Mouse (Mus musculus) testis, adult 2 months (tissue): ENCODE measurements around the gene Lamb3. TPM values are rescaled to one million over a fixed set of nuclear protein-coding genes. Genes with fewer than 3 reads are reported as not detected.

Source experiments
- H3K27ac ChIP-seq: fragments of 200-500 bp; 2 replicates; pipeline ENCODE4 v1.5.1; 2012; ENCODE audit warnings: low read depth, low read length; ENCODE audit not compliant: control insufficient read depth, insufficient read depth
- H3K27me3 ChIP-seq: fragments of 200-500 bp; 2 replicates; pipeline ENCODE4 v1.6.1; 2012; ENCODE audit warnings: mild to moderate bottlenecking, low read length, moderate library complexity; ENCODE audit not compliant: control insufficient read depth, insufficient read depth
- H3K36me3 ChIP-seq: fragments of 200-500 bp; 2 replicates; pipeline ENCODE4 v1.6.1; 2012; ENCODE audit warnings: mild to moderate bottlenecking, low read length; ENCODE audit not compliant: control insufficient read depth, insufficient read depth
- H3K4me1 ChIP-seq: fragments of 200-500 bp; 2 replicates; pipeline ENCODE4 v1.6.1; 2012; ENCODE audit warnings: low read length; ENCODE audit not compliant: control insufficient read depth, insufficient read depth
- H3K4me3 ChIP-seq: fragments of 200-500 bp; 2 replicates; pipeline ENCODE4 v1.5.1; 2012; ENCODE audit warnings: low read depth, mild to moderate bottlenecking, low read length, moderate library complexity, mixed read lengths; ENCODE audit not compliant: control insufficient read depth
- CTCF ChIP-seq: fragments of 200-500 bp; IDR thresholded peaks from 2 replicates; pipeline ENCODE4 v1.5.1; 2012; ENCODE audit warnings: low read depth, mild to moderate bottlenecking, inconsistent platforms, low read length, moderate library complexity; ENCODE audit not compliant: control insufficient read depth, insufficient read depth, insufficient replicate concordance
- POLR2A ChIP-seq: fragments of 200-500 bp; IDR thresholded peaks from 2 replicates; pipeline ENCODE4 v1.6.1; 2012; ENCODE audit warnings: low read depth, mild to moderate bottlenecking, inconsistent platforms, low read length, moderate library complexity; ENCODE audit not compliant: control insufficient read depth
- polyA plus RNA-seq: library from polyadenylated mRNA; depleted of rRNA; stranded (reverse); fragments of >200 nt; gene quantifications from 2 replicates; pipeline ENCODE4 v1.2.3, GENCODE M21; 2012

Lamb3 gene
- polyA plus RNA-seq, 1 experiment, result 4.2 TPM

DNA sequence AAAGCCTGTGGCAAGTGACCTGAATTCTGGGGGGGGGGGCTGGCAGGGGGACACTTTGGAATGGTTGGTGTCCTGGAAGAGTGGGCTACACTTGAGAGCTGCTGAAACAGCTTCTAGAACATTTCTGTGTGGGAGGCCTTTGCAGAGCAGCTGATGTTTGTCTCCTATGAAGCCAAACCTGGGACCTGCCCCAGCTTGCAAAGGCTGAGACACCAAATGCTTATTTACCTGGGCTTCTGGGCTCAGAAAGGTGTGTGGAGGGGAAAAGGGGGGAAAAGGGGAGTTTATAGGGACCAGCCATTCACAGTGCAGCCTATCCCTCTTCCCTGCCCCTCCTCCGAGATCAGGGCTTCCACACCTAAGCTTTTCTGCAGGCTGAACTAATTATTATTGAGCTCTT is 92.5 kb downstream of the Lamb3 start:
- H3K4me1 ChIP-seq, result no peaks in the 10 kb centered on the region; the same call in 1 of the 2 replicates
- no peak overlapping the region for H3K27ac ChIP-seq
- TF ChIP-seq CTCF (no peak), POLR2A (no peak)
- H3K4me3 ChIP-seq, result no peak overlapping the region
- H3K36me3 ChIP-seq, result no peaks in the 10 kb centered on the region
- H3K27me3 ChIP-seq, result no peaks in the 10 kb centered on the region

DNA sequence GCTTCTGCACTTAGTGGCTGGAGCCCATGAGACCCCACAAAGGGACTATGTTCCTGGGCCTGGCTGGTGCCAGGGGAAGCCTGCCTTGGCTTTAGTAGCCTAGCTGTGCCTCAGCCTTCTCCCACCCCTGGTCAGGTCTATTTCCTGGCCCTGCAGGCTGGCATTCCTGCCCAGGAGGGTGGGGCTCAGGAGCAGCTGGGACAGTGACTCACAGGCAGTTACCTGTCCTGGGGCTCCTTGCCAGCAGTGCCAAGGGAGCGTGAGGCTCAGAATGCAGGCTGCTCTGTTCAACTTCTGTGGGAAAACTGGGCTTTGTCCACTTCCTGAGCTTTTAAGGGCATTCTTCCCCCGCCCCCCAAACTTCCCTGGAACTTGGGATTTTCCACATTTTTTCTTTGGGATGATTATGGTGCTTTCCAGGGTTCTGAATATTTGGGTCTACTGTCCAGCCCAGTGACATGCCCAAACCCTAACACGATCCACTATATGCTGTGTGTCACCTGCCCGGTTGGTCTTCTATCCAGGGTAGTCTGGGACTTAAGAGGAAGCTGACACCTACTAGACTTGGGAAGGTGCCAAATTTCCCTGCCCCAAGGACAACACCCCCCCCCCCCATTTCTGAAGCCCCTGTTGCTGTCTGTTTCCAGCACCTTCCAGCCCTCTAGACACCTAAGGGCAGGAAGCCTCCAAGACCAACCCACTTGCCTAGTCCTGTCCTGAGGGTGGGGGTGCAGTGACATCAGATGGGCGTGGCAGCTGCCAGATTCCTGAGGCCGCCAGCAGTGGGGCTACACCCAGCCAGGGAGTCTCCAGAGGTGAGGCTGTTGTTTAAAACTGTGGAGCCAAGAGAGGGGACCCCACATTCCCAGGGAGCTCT is 94.0 kb downstream of the Lamb3 start:
- H3K27me3 ChIP-seq, result no peaks in the 10 kb centered on the region
- H3K4me1 ChIP-seq, result no peaks in the 10 kb centered on the region; the same call in 1 of the 2 replicates
- no peak for TF ChIP-seq CTCF
- TF ChIP-seq POLR2A, result no peak
- H3K36me3 ChIP-seq, result no peaks in the 10 kb centered on the region
- H3K4me3 ChIP-seq, result no peak overlapping the region
- H3K27ac ChIP-seq, result no peak overlapping the region

DNA sequence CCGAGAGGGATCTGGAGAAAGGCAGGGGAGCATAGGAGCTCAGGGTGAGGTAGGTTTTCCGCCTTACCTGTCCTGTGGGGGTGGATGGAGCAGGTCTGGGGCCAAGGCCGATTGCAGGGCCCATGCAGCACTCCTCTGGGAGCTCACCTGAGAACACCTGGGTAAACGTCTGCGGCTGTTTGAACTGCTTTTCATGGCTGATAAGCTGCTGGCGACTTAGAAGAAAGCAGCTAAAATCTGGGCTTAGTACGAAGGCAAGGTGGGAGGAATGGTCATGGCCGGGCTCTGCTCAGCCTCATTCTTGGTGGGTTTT is 94.5 kb downstream of the Lamb3 start:
- H3K27me3 ChIP-seq, result no peaks in the 10 kb centered on the region
- H3K4me3 ChIP-seq, result no peak overlapping the region
- no peaks in the 10 kb centered on the region for H3K36me3 ChIP-seq
- no peak overlapping the region for H3K27ac ChIP-seq
- no peak for TF ChIP-seq POLR2A
- TF ChIP-seq CTCF, result no peak
- no peaks in the 10 kb centered on the region; the same call in 1 of the 2 replicates for H3K4me1 ChIP-seq

DNA sequence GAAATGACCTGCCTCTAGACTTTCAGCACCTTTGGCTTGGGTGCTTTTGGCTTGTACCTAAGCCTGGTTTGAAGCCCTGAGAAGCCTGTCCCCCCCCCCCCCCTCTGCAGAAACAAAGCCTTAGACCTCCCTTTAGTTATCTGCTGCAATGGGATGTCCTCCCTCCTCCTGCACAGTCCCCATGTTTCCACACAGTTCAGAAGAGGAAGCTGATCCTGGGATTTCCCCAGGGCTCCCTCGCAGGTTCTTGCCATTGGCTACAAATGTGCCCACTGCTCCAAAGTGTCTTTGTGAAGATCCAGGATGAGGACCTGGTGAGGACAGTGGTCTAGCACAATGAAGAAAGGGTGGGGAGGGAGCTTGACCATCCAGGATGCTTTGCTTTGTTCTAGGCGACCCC is 95.6 kb downstream of the Lamb3 start:
- Histone ChIP-seq H3K27ac (no peak overlapping the region), H3K36me3 (no peaks in the 10 kb centered on the region), H3K27me3 (no peaks in the 10 kb centered on the region), H3K4me3 (no peak overlapping the region), H3K4me1 (no peaks in the 10 kb centered on the region; the same call in 1 of the 2 replicates)
- TF ChIP-seq POLR2A, result no peak
- no peak for TF ChIP-seq CTCF

DNA sequence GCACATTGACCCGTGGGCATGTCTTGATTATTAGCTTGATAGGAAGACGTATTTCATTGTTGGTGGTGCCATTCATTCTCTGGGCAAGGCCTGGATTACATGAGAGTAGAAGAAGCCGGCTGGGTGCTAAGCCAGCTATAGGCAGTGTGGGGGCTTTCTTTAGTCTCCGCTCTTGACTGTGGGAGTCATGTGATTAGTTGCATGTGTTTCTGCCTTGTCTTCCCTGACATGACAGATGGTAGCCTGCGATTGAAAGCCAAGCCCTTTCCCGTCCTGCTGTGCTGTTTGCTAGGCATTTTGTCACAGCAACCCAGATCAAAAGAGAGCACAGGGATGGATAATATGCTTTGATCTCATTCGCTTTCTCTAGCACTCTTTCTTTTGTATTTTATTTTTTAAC is 97.9 kb downstream of the Lamb3 start:
- no peak overlapping the region for H3K4me3 ChIP-seq
- no peaks in the 10 kb centered on the region for H3K27me3 ChIP-seq
- no peak for TF ChIP-seq CTCF
- TF ChIP-seq POLR2A, result no peak
- H3K36me3 ChIP-seq, result no peaks in the 10 kb centered on the region
- no peaks in the 10 kb centered on the region; the same call in 1 of the 2 replicates for H3K4me1 ChIP-seq
- H3K27ac ChIP-seq, result no peak overlapping the region

DNA sequence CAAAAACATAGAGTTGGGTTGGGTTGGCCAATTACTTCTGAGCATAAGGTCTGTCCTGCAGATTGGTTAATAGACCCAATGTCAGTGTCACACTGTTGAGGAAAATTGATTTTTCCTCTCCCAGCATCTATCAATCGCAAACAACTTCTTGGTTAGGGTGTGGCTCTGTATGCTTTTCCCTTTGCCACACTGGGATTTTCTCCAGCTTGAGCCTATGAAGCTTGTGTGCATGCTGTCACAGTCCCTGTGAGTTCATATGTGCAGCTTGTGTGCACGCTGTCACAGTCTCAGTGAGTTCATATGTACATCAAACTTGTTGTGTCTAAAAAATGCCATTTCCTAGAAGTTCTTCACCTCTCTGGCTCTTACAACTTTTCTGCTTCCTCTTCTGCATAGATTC is 99.3 kb downstream of the Lamb3 start:
- TF ChIP-seq CTCF (no peak), POLR2A (no peak)
- no peak overlapping the region for H3K4me3 ChIP-seq
- H3K27me3 ChIP-seq, result no peaks in the 10 kb centered on the region

DNA sequence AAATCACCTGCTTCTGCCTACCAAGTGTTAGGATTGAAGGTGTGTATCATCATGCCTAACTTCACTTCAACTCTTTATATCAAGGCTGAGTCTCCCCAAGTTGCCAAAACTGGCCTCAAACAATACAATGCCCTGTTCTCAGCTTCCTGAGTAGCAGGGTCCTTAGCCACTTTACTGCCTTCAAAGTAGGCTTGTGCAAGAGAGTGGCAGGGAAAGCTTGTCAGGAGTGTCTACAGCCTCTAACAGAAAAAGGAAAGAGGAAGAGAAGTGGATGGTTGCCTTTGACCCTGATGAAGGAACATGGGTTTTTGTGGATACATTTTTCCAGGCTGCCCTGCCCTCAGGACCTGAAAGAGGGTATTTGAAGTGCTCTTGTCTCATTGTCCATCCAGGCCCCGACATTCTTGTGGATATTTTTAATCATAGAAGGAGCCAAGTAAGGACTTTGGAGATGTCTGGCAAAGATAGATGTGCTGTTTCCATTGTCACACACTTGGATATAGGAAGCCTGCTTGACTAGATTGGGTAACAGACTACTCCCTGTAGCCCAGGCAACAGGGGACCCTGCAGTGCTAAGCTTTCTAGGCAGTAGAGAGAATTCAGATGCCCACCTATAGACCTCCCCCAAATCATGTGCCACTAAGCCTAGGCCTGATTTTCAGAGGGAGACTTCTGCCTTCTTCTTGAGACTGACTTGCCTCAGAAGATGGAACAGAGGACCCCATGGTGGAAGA is 102.5 kb downstream of the Lamb3 start:
- Histone ChIP-seq H3K4me3 (no peak overlapping the region), H3K4me1 (no peaks in the 10 kb centered on the region), H3K27ac (no peak overlapping the region), H3K27me3 (no peaks in the 10 kb centered on the region), H3K36me3 (no peaks in the 10 kb centered on the region)
- no peak for TF ChIP-seq CTCF
- TF ChIP-seq POLR2A, result no peak

More for the DNA sequence above, 99.3 kb downstream of the Lamb3 start:
- H3K27ac ChIP-seq, result no peak overlapping the region
- no peaks in the 10 kb centered on the region for H3K36me3 ChIP-seq
- H3K4me1 ChIP-seq, result no peaks in the 10 kb centered on the region

DNA sequence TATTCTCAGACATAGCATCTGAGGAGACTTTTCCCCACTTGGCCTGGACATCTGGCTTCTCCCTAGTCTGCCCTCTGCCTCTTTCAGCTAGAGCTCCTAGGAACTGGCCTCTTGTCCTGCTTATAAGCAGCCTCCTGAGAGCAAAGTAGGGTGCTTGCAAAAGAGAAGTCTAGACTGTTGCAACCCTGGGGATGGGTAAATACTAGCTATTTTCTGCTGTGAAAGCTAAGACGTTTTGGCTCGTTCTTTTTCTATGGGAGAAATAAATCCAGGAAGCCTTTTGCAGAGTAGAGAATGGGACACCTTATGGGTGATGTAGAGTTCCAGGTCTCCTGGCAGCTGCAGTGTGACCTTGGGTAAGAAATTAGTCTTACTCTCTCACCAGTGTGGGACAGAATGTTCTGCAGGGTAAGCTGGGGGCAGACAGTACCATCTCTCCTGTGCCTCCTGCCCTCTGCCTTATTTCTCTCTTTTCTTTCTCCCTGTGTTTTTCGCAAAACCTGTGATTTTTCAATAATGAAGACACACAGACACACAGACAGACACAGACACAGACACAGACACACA is 103.1 kb downstream of the Lamb3 start:
- Histone ChIP-seq H3K27ac (no peak overlapping the region), H3K4me3 (no peak overlapping the region), H3K36me3 (no peaks in the 10 kb centered on the region), H3K4me1 (no peaks in the 10 kb centered on the region), H3K27me3 (no peaks in the 10 kb centered on the region)
- TF ChIP-seq CTCF (no peak), POLR2A (no peak)
